Mouse (Mus musculus): ENCODE measurements around the gene Cecr2.
A peak's percentile ranks its signal among the peaks of the same experiment; 100 is the strongest.
"Not testable (repeated sequence)": the region's sequence is repeated elsewhere in the genome, so short reads cannot be mapped to it uniquely, and the experiment has no call there.

Gene Cecr2

GRCm38 (mm10) chr6:120773763-120774162, 107.6 kb downstream of the Cecr2 start:
- no peak for DNase-seq

- no peak for DNase-seq
Measured at GRCm38 (mm10) chr6:120776286-120776685, 110.1 kb downstream of the Cecr2 start.

- no peak for DNase-seq
Measured at GRCm38 (mm10) chr6:120777533-120777932, 111.4 kb downstream of the Cecr2 start.

- DNase-seq, result no peak
Measured at GRCm38 (mm10) chr6:120778226-120778625, 112.1 kb downstream of the Cecr2 start.

- DNase-seq, result no peak
Measured at GRCm38 (mm10) chr6:120782948-120783347, 116.8 kb downstream of the Cecr2 start.

GRCm38 (mm10) chr6:120784351-120784750, 118.2 kb downstream of the Cecr2 start:
- DNase-seq, result no peak

GRCm38 (mm10) chr6:120788068-120788607, 122.0 kb downstream of the Cecr2 start:
- no peak for DNase-seq

- no peak for DNase-seq
Measured at GRCm38 (mm10) chr6:120788904-120789303, 122.7 kb downstream of the Cecr2 start.

GRCm38 (mm10) chr6:120790153-120790552, 124.0 kb downstream of the Cecr2 start:
- DNase-seq, result no peak

GRCm38 (mm10) chr6:120790717-120791116, 124.5 kb downstream of the Cecr2 start:
- DNase-seq, result no peak

GRCm38 (mm10) chr6:120792947-120793346, 126.8 kb downstream of the Cecr2 start:
- no peak for DNase-seq

- no peak for DNase-seq
Measured at GRCm38 (mm10) chr6:120795422-120796086, 129.4 kb downstream of the Cecr2 start.

GRCm38 (mm10) chr6:120796111-120796510, 129.9 kb downstream of the Cecr2 start:
- peak; percentile 34 to 44 for DNase-seq

- peak; percentile 24 to 56 for DNase-seq
Measured at GRCm38 (mm10) chr6:120798019-120798418, 131.8 kb downstream of the Cecr2 start.

GRCm38 (mm10) chr6:120798905-120799304, 132.7 kb downstream of the Cecr2 start:
- DNase-seq, result no peak

- no peak for DNase-seq
Measured at GRCm38 (mm10) chr6:120799581-120800041, 133.4 kb downstream of the Cecr2 start.

- no peak for DNase-seq
Measured at GRCm38 (mm10) chr6:120806999-120807737, 141.0 kb downstream of the Cecr2 start.

- no peak for DNase-seq
Measured at GRCm38 (mm10) chr6:120807738-120808081, 141.5 kb downstream of the Cecr2 start.

GRCm38 (mm10) chr6:120811999-120812398, 145.8 kb downstream of the Cecr2 start:
- DNase-seq, result not testable (repeated sequence)

GRCm38 (mm10) chr6:120819294-120819693, 153.1 kb downstream of the Cecr2 start:
- no peak for DNase-seq

GRCm38 (mm10) chr6:120820144-120820543, 154.0 kb downstream of the Cecr2 start:
- no peak for DNase-seq
